Mouse (Mus musculus): ENCODE measurements at regions not wholly inside any gene's neighbourhood (a gene's known extent, or its start where the extent isn't known, plus 50 kb on each side); places are given as distances from the start of the nearest gene placed in this dataset.

DNA sequence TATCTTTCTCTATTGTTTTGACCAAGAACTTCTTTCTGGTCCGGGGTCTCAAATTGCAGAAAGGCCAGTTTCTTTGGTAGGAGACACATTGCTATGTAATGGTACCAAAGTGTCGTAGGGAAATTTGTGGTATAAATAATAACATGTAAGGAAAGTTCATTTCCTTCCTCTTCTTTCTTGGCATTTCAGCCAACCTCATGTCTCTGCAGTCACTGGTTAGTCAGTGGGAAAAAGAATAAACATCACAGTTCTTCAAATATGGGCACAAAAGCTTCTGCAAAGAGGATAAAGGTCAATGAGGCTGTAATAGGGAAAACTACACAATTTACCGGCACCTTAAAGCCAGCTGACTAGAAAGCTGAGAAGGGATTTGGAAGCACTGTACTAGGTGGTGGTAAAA is 68.5 kb upstream of the Rgs1 start:
- DNase-seq (ENCODE audit: low spot score in 2 of 2), result no peak

DNA sequence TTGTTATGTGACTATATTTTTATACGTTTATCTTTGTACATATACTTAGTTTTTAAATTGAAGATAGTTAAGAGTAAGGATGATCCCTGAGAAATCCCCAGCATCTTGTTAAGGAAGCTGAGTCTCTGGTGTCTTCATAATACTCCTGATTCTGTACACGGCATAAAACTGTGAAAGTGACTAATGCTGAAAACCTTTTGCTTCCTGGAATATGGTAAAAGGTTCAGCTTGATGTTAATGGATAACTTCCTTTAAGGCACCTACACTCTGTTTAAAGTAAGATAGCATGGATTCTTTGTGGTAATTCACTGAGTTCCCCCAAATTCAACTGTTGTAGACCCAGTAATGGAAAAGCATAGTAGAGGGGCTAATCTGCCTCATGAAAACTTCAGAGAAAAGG is 67.2 kb upstream of the Rgs1 start:
- DNase-seq (ENCODE audit: low spot score in 2 of 2), result no peak

DNA sequence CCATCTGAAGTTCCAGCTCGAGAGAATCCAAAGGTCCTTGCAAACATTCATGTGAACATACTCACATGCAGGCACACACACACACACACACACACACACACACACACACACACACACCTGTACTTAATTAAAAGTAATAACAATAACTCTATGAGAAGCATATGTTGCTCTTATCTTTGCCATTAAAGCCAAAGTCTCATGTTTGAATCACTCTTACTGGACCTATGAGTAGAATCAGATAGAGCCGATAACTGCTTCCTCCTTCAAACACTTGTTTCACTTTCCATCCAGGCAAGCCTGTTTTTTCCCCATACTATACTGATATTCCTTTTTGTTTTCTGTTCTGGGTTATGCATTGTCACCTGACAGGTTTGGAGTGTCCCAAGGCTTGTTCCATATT is 65.3 kb upstream of the Rgs1 start:
- no peak for DNase-seq (ENCODE audit: low spot score in 2 of 2)

DNA sequence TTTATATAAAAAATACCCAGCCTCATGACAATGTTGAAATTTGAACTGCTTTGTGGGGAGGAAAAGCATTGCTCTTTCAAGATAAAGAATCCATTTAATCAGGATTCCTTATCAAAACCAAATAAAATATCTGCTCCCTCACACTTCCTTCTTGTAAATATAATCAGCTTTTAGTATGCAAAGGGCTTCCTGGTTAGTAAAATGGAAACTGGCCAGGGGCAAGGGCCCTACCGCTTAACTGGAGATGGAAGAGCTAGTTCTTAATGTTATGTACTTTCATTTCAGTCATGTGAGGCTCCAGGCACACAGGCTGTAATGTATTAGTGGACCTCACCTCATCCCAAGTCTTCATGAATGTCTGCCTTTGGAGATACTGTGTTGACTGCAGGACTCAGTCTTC is 64.3 kb upstream of the Rgs1 start:
- DNase-seq (ENCODE audit: low spot score in 2 of 2), result no peak

DNA sequence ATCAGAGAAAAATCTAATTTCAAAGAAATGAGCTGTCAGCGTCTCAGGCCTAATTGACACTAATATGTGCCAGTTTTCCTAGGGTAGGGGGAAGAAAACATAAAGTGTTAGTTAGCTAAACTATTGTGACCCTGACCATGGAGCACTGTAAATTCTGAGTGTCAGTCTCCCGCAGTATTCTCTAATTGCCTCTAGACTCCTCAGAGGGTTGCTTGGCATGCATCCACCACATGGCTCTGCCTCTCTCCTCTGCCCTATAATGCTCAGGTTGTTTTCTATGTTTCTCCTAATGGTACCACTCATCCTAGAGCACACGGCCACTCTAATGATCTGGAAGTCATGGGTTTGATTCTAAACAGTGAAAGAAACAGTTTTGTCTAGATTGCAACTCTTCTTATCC is 60.9 kb upstream of the Rgs1 start:
- no peak for DNase-seq (ENCODE audit: low spot score in 2 of 2)

DNA sequence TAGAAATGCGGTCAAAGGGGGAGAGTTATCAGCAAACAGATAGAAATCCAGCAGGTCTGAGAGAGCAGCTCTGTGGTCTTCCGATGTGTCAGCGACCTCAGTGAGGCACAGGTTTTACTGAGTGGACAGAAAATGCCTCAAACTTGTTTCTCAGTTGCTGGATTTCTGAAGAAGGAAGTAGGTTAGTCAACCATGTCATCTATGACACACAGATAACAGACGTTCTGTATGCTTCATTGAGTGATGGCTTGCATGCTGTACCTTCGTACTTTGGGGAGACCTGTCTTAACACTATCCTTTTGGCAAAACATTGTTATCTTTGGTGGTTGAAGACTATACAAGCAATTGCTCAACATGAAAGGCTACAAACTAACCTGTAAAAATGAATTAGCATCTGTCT is 59.3 kb upstream of the Rgs1 start:
- DNase-seq (ENCODE audit: low spot score in 2 of 2), result no peak

DNA sequence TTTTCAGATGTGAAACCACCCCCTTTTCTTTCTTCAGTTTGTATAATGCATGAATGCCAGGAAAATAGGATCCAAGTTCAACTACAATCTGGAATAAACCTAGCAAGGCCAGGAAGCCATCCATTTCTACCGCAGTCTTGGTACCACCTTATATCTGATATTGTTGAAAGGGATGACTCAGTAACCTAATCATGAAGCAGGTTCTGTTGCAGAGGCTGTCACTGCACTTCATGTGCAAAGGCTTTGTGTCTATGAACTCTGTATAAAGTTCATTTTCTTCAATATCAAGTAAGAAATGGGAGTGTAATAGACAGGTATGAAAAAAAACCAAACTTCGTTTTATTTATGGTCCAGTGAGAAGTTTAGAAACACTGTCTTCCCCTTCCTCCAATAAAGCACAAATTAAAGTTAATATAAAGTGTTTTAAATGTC is 58.8 kb upstream of the Rgs1 start:
- no peak for DNase-seq (ENCODE audit: low spot score in 2 of 2)

DNA sequence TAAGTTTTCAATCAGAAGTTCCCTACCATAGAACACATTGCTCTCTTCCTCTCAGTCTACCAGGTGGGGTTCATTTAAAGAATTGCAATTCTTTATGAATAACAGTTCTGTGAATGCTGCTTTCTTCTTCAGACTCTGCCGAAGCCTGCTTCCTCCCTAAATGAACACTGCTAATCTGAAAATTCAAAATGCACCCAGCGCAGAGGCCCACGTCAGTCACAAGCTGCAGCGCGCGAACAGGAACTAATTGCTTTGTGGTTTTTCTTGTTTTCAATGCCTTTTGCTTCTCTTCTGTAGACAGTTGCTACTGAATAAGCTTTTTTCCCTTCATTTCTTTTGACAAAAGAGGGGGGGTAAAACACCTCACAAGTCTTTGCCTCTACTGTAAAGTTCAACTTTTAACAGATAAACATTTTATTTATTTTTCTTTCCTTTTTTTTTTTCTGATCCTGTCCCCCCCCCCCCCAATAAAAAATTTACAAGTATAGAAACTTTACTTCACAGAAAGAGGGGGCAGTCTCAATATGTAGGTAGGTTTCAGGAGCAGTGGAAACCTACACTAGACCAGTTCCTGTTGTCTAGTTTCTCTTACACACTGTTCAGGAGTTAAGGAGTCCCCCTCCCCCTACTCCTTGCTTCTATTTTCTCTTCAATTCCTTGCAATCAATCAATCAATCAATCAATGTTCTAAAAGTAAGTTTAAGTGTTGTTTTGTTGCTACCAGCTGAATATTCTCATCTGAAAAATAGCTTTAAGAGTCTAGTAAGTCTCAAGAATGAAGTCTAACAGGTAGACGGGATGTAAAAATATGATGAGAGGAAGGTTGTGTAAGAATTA is 58.2 kb upstream of the Rgs1 start:
- DNase-seq (ENCODE audit: low spot score in 2 of 2), result no peak

DNA sequence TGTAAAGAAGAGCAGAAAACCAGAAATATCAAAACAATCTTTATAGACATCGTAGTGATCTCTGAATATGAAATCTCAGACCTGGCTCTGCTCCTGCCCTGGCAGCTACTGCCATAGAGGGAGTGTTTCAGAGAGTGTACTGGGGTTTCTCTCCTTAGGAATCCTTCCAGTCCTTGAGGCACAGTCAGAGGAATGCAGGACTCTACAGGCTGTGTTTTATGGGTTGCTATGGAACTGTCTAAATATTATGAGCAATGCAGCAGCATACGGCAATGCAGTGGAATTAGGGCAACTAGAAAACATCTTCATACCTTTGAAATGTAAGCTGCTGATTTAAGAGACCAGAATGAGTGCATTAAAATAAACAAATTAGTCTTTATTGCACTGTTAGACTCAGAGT is 57.2 kb upstream of the Rgs1 start:
- no peak for DNase-seq (ENCODE audit: low spot score in 2 of 2)

DNA sequence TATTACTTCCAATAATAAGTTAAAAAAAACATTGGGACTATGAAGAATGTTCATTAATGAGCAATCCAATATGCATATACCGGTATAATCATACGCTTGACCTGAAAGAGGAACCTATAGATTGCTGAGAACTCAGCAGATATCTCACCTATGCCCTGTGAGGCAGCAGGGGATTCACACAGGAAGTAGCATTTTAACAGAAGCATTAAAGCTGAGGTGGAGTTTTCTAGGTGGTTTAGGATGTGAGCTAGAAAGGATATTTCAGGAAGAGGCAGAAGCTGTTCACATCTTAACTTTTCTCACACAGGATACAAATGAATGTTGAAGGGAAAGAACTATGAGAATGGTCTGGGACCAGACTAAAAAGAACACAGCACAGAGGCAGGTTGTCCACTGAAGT is 51.6 kb upstream of the Rgs1 start:
- no peak for DNase-seq (ENCODE audit: low spot score in 2 of 2)
